Mouse (Mus musculus): Measurements from ENCODE around the gene Mfsd2a. TPM values are rescaled to one million over a fixed set of nuclear protein-coding genes. Genes with fewer than 3 reads are reported as not detected.

The Mfsd2a gene
- polyA plus RNA-seq, 1 experiment from 2014 or later: 0.42 TPM

DNA sequence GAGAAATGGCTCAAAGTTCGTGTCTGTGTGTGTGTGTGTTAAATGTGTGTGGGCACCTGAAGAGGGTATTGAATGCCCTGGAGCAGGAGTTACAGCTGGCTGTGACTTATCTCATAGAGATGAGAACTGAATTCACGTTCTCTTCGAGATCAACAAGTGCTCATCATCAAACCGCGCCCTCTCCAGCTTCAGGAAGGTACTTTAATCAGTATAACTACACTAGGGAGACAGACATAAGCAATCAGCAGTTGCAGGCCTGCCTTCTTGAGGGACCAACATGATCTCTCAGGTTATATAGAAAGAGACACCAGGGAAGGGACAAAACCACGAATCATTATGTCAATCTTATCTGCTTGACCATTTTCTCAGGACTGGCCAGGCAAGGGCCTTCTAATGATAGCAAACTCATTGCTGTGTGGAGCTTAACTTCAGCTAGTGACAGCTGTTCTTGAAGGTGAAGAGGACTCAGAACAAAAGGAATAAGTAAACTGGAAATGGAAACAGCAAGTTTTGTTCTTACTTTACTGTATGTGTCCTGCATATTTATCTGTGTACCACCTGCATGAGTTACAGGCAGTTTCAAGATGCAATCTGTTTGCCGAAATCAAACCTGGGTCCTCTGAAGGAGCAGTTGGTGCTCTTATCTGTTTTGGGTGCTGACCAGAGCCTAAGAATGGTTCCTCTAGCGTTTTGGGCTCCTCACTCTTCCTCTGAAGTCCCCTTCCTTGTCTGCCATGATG is 28.6 kb downstream of the Mfsd2a start:
- Histone ChIP-seq H3K4me1 (ENCODE audit: control insufficient read depth in 2 of 2, insufficient read depth in 2 of 2, low read length in 2 of 2) (no peaks in the 10 kb centered on the region), H3K9me3 (ENCODE audit: control insufficient read depth, low read length) (no peaks in the 10 kb centered on the region), H3K9ac (ENCODE audit: low read length) (no peak overlapping the region), H3K27me3 (ENCODE audit: control insufficient read depth, insufficient read depth, low read length) (no peaks in the 10 kb centered on the region), H3K36me3 (ENCODE audit: control insufficient read depth, insufficient read depth, low read length) (no peaks in the 10 kb centered on the region), H3K27ac (replicated peaks in 1 of 2; ENCODE audit: control insufficient read depth in 1 of 2, insufficient read depth in 1 of 2, low read depth in 2 of 2, low read length in 2 of 2) (no peak overlapping the region), H3K4me3 (ENCODE audit: control insufficient read depth in 1 of 2, insufficient read depth in 1 of 2, low read depth in 1 of 2, low read length in 2 of 2) (no peak overlapping the region), H3K4me2 (ENCODE audit: low read length) (no peak overlapping the region)
- 63% methylated on average over 8 of the region's 8 CpGs for WGBS
- no peak for ATAC-seq (ENCODE audit: insufficient number of reproducible peaks, insufficient read depth, low FRiP score, low read depth)

DNA sequence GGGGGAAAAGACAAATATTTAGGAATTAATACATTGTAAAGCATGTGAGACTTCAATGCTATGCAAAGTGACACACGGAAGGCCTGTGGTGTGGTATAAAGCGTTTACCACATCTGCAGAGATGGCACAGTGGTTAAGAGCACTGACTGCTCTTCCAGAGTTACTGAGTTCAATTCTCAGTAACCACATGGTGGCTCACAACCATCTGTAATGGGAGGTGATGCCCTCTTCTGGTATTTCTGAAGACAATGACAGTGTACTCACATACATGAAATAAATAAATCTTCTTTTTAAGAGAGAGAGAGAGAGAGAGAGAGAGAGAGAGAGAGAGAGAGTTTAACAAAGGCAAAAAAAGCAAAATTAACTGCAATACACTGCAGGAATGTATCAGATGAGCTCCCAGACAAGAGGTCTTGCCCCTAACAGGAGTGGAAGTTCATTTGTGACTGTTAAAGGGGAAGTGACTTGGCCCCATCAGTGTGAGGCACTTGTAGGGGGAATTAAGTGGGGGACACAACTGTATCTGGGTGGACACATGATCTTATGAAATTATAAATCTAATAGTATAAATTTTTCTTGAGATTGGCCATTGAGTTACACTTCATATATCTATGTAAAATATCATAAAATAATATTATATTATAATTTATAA is 29.9 kb downstream of the Mfsd2a start:
- no peak overlapping the region for H3K4me3 ChIP-seq (ENCODE audit: control insufficient read depth in 1 of 2, insufficient read depth in 1 of 2, low read depth in 1 of 2, low read length in 2 of 2)
- H3K9me3 ChIP-seq (ENCODE audit: control insufficient read depth, low read length): no peaks in the 10 kb centered on the region
- H3K27ac ChIP-seq (replicated peaks in 1 of 2; ENCODE audit: control insufficient read depth in 1 of 2, insufficient read depth in 1 of 2, low read depth in 2 of 2, low read length in 2 of 2): no peak overlapping the region
- no peaks in the 10 kb centered on the region for H3K4me1 ChIP-seq (ENCODE audit: control insufficient read depth in 2 of 2, insufficient read depth in 2 of 2, low read length in 2 of 2)
- no peak overlapping the region for H3K9ac ChIP-seq (ENCODE audit: low read length)
- H3K36me3 ChIP-seq (ENCODE audit: control insufficient read depth, insufficient read depth, low read length): no peaks in the 10 kb centered on the region
- WGBS: 78% methylated on average over 2 of the region's 2 CpGs
- ATAC-seq (ENCODE audit: insufficient number of reproducible peaks, insufficient read depth, low FRiP score, low read depth): no peak
- no peaks in the 10 kb centered on the region for H3K27me3 ChIP-seq (ENCODE audit: control insufficient read depth, insufficient read depth, low read length)
- H3K4me2 ChIP-seq (ENCODE audit: low read length): no peak overlapping the region

DNA sequence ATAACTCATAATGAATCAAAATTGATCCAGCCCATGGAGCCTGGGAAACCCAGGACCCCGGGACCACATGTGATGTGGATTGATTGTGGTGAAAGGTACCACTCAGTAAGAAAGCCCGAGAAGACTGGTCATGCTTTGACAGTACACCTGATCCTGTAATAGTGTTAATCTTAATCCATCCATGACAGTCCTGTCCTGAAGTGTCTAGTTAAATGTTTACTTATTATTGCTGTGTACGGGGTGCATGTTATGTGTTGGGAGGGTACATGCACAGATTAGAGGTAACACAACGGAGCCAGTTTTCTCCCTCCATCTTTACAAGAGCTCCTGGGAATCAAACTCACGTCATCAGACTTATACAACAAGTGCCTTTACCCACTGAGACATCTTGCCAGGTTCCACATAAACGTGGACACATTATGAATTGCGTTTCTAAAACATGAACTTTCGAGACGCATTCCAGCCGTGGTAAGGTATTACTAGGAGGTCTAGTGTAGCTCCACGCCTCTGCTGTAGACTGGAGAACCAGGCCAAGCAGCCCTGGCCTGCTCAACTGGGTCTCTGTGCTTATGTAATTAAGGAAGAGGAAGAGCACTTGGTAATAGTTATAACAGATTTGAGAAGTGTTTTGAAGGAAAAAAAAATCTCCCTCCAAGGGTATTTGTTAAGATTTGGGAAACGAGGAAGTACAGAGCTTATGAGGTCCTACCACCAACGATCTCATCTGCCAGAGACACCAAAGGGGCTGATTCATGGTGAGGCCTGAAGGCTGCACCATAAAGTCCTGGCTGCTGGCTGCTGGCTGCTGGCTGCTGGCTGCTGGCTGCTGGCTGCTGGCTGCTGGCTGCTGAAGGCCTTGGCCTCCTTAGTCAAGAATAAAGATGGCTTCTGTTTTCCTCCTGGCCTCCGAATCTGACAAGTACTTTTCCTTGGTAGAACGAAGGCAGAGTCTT is 37.3 kb downstream of the Mfsd2a start:
- Histone ChIP-seq H3K36me3 (ENCODE audit: control insufficient read depth, insufficient read depth, low read length) (no peaks in the 10 kb centered on the region), H3K9me3 (ENCODE audit: control insufficient read depth, low read length) (no peaks in the 10 kb centered on the region), H3K4me2 (ENCODE audit: low read length) (no peak overlapping the region), H3K27me3 (ENCODE audit: control insufficient read depth, insufficient read depth, low read length) (no peaks in the 10 kb centered on the region), H3K9ac (ENCODE audit: low read length) (no peak overlapping the region), H3K27ac (replicated peaks in 1 of 2; ENCODE audit: control insufficient read depth in 1 of 2, insufficient read depth in 1 of 2, low read depth in 2 of 2, low read length in 2 of 2) (no peak overlapping the region), H3K4me3 (ENCODE audit: control insufficient read depth in 1 of 2, insufficient read depth in 1 of 2, low read depth in 1 of 2, low read length in 2 of 2) (no peak overlapping the region), H3K4me1 (ENCODE audit: control insufficient read depth in 2 of 2, insufficient read depth in 2 of 2, low read length in 2 of 2) (no peaks in the 10 kb centered on the region)
- 75% methylated on average over 15 of the region's 15 CpGs for WGBS
- ATAC-seq (ENCODE audit: insufficient number of reproducible peaks, insufficient read depth, low FRiP score, low read depth): no peak

DNA sequence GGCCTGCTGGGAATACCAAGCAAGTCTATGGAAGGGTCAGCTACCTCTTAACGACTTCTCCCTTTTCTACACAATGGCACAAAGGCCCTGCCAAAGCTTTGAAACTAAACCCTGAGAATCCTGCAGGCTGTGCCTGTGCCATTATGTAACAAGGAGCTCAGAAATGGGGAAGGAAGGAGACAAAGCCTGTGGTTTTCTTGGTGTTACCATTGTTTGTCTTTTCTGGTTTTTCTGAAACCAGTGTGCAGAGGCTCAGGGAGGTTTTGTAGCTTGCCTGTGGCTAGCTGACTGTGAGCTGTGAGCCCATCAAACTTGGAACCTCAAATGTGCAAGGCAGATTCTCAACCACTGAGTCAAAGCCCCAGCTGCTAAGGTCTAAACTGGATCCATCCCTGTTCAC is 38.1 kb downstream of the Mfsd2a start:
- Histone ChIP-seq H3K4me3 (ENCODE audit: control insufficient read depth in 1 of 2, insufficient read depth in 1 of 2, low read depth in 1 of 2, low read length in 2 of 2) (no peak overlapping the region), H3K9ac (ENCODE audit: low read length) (no peak overlapping the region), H3K4me2 (ENCODE audit: low read length) (no peak overlapping the region), H3K27me3 (ENCODE audit: control insufficient read depth, insufficient read depth, low read length) (no peaks in the 10 kb centered on the region), H3K27ac (replicated peaks in 1 of 2; ENCODE audit: control insufficient read depth in 1 of 2, insufficient read depth in 1 of 2, low read depth in 2 of 2, low read length in 2 of 2) (no peak overlapping the region), H3K9me3 (ENCODE audit: control insufficient read depth, low read length) (no peaks in the 10 kb centered on the region), H3K36me3 (ENCODE audit: control insufficient read depth, insufficient read depth, low read length) (no peaks in the 10 kb centered on the region), H3K4me1 (ENCODE audit: control insufficient read depth in 2 of 2, insufficient read depth in 2 of 2, low read length in 2 of 2) (no peaks in the 10 kb centered on the region)
- no peak for ATAC-seq (ENCODE audit: insufficient number of reproducible peaks, insufficient read depth, low FRiP score, low read depth)
- 41% methylated on average over 1 of the region's 1 CpGs for WGBS

DNA sequence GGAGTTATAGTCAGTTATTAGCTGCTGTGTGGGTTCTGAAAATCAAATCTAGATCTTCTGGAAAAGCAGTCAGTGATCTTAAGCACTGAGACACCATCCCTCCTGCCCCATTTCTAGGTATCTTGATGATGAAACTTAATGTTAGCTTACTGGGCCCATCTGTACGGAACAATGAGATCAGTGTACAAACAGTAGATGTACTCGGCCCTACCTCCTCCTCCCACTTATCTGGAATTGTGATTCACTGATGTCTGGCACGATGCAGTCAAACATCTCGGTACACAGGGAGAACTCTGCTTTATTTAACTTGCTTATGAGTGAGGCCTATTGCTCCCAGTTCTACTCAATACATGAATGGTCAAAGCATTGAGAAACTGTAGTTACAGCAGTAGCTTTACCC is 45.0 kb downstream of the Mfsd2a start:
- WGBS: 72% methylated on average over 4 of the region's 4 CpGs
- Histone ChIP-seq H3K4me2 (ENCODE audit: low read length) (no peak overlapping the region), H3K4me3 (ENCODE audit: control insufficient read depth in 1 of 2, insufficient read depth in 1 of 2, low read depth in 1 of 2, low read length in 2 of 2) (no peak overlapping the region), H3K27me3 (ENCODE audit: control insufficient read depth, insufficient read depth, low read length) (no peaks in the 10 kb centered on the region), H3K27ac (replicated peaks in 1 of 2; ENCODE audit: control insufficient read depth in 1 of 2, insufficient read depth in 1 of 2, low read depth in 2 of 2, low read length in 2 of 2) (no peak overlapping the region), H3K9me3 (ENCODE audit: control insufficient read depth, low read length) (peaks cover 6% of the 10 kb centered on the region), H3K9ac (ENCODE audit: low read length) (no peak overlapping the region), H3K36me3 (ENCODE audit: control insufficient read depth, insufficient read depth, low read length) (no peaks in the 10 kb centered on the region), H3K4me1 (ENCODE audit: control insufficient read depth in 2 of 2, insufficient read depth in 2 of 2, low read length in 2 of 2) (peaks cover 4 to 7% of the 10 kb centered on the region in 2 experiments; a peak in 3 of 4 replicates)
- ATAC-seq (ENCODE audit: insufficient number of reproducible peaks, insufficient read depth, low FRiP score, low read depth): no peak

DNA sequence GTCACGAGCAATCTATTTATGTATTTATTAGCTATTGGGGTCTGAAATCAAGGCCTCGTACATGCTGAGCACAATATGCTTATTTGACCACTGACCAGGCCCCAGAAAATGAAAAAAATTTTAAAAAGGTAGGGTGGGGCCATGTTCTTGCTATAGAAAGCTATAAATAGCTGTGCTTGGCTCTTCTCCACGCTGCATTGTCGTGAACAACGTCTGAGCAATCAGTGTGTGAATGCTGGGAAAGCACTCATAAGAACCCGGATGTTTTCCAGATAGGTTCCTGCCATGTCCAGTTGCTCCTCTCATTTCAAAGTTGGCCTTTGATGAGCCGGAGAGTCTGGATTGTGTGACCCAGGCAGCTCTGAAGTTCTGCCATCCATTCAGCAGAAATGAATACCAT is 46.8 kb downstream of the Mfsd2a start:
- no peak overlapping the region for H3K4me3 ChIP-seq (ENCODE audit: control insufficient read depth in 1 of 2, insufficient read depth in 1 of 2, low read depth in 1 of 2, low read length in 2 of 2)
- H3K4me1 ChIP-seq (ENCODE audit: control insufficient read depth in 2 of 2, insufficient read depth in 2 of 2, low read length in 2 of 2): peaks cover 4 to 7% of the 10 kb centered on the region in 2 experiments; a peak in 3 of 4 replicates
- no peaks in the 10 kb centered on the region for H3K27me3 ChIP-seq (ENCODE audit: control insufficient read depth, insufficient read depth, low read length)
- H3K9me3 ChIP-seq (ENCODE audit: control insufficient read depth, low read length): peaks cover 6% of the 10 kb centered on the region
- no peak for ATAC-seq (ENCODE audit: insufficient number of reproducible peaks, insufficient read depth, low FRiP score, low read depth)
- no peaks in the 10 kb centered on the region for H3K36me3 ChIP-seq (ENCODE audit: control insufficient read depth, insufficient read depth, low read length)
- H3K9ac ChIP-seq (ENCODE audit: low read length): no peak overlapping the region
- H3K27ac ChIP-seq (replicated peaks in 1 of 2; ENCODE audit: control insufficient read depth in 1 of 2, insufficient read depth in 1 of 2, low read depth in 2 of 2, low read length in 2 of 2): no peak overlapping the region
- no peak overlapping the region for H3K4me2 ChIP-seq (ENCODE audit: low read length)
- 30% methylated on average over 7 of the region's 7 CpGs for WGBS

DNA sequence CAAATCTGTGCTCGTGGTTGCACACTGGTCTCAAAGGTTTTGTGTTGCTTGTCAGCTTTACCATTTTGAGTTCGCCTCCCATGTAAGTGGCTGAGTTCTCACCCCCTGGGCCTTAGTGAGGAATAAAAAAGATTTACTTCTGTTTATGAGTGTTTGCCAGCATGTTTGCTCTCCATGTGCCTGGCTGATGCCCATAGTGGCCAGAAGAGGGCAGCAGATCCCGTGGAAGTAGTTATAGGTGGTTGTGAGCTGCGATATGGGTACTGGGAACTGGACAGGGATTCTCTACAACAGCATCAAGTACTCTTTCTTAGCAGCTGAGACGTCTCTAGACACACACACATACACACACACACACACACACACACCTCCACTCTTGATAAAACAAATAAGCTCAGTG is 48.4 kb downstream of the Mfsd2a start:
- H3K9ac ChIP-seq (ENCODE audit: low read length): no peak overlapping the region
- no peaks in the 10 kb centered on the region for H3K36me3 ChIP-seq (ENCODE audit: control insufficient read depth, insufficient read depth, low read length)
- no peaks in the 10 kb centered on the region for H3K27me3 ChIP-seq (ENCODE audit: control insufficient read depth, insufficient read depth, low read length)
- ATAC-seq (ENCODE audit: insufficient number of reproducible peaks, insufficient read depth, low FRiP score, low read depth): no peak
- WGBS: 67% methylated on average over 5 of the region's 5 CpGs
- H3K9me3 ChIP-seq (ENCODE audit: control insufficient read depth, low read length): peaks cover 9% of the 10 kb centered on the region
- H3K4me2 ChIP-seq (ENCODE audit: low read length): no peak overlapping the region
- H3K27ac ChIP-seq (replicated peaks in 1 of 2; ENCODE audit: control insufficient read depth in 1 of 2, insufficient read depth in 1 of 2, low read depth in 2 of 2, low read length in 2 of 2): no peak overlapping the region
- H3K4me3 ChIP-seq (ENCODE audit: control insufficient read depth in 1 of 2, insufficient read depth in 1 of 2, low read depth in 1 of 2, low read length in 2 of 2): no peak overlapping the region
- peaks cover 4 to 7% of the 10 kb centered on the region in 2 experiments; a peak in 3 of 4 replicates for H3K4me1 ChIP-seq (ENCODE audit: control insufficient read depth in 2 of 2, insufficient read depth in 2 of 2, low read length in 2 of 2)
